Mouse (Mus musculus) liver, adult (tissue): Measurements from ENCODE around the gene Elf1.
A peak's percentile ranks its signal among the peaks of the same experiment; 100 is the strongest.

Source experiments
- GATA4 ChIP-seq: IDR thresholded peaks from 2 replicates; pipeline ENCODE4 v1.6.1; 2014; ENCODE audit warnings: mild to moderate bottlenecking, low read length; ENCODE audit not compliant: insufficient replicate concordance

Elf1 gene

GRCm38 (mm10) chr14:79617121-79617828 lies 136.3 kb downstream of the Elf1 start:
- no peak for TF ChIP-seq GATA4

- no peak for TF ChIP-seq GATA4
Measured at GRCm38 (mm10) chr14:79619802-79620201, 138.8 kb downstream of the Elf1 start.

GRCm38 (mm10) chr14:79621143-79621542 lies 140.1 kb downstream of the Elf1 start:
- peak; percentile 84 for TF ChIP-seq GATA4
